ENCODE assay signal across 37 mouse cellular contexts in the genomic region with DNA sequence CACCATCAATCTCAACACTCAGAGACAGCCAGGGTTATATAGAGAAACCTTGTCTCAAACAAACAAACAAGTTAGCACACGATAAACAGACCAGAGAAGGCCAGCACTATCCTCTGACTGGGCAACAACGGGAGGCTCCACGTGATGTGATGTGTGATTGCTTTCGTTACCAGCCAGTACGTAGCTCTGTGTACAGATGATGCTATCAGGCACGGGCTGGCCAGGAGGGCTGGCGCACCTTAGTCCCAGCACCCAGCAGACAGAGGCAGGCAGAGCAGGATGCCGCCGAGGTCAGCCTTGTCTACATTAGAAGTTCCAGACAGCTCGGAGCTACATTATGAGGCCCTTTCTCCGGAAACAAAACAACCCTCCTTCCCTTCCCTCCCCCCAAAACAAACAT. TPM values are rescaled to one million over a fixed set of nuclear protein-coding genes. Genes with fewer than 3 reads are reported as not detected.
"Had no signal": no experiment of that assay in that cellular context is flagged by ENCODE, and none has a peak within 500 bp of the region (broad histone marks: within the 10 kb centered on the region; RNA-seq: fewer than 3 reads in every experiment).

No protein-coding gene starts in this region.

- H3K4me2 ChIP-seq: embryonic facial prominence, embryonic 12.5 days; embryonic facial prominence, embryonic 13.5 days; embryonic facial prominence, embryonic 15.5 days; forebrain, embryonic 12.5 days; forebrain, embryonic 13.5 days; forebrain, embryonic 15.5 days had no signal

- H3K27ac ChIP-seq: embryonic facial prominence, embryonic 10.5 days; embryonic facial prominence, embryonic 12.5 days; embryonic facial prominence, embryonic 13.5 days; embryonic facial prominence, embryonic 15.5 days; forebrain, embryonic 10.5 days; forebrain, embryonic 13.5 days; forebrain, embryonic 15.5 days; gastrocnemius, adult 2 months; heart, adult 2 months had no signal

- H3K27me3 ChIP-seq: embryonic facial prominence, embryonic 15.5 days; forebrain, embryonic 12.5 days; forebrain, embryonic 13.5 days; forebrain, embryonic 15.5 days had no signal

- ATAC-seq: forebrain, embryonic 13.5 days; forebrain, embryonic 14.5 days; forebrain, embryonic 15.5 days; forebrain, embryonic 16.5 days; forebrain, postnatal 0 days had no signal

- H3K4me3 ChIP-seq: embryonic facial prominence, embryonic 10.5 days; embryonic facial prominence, embryonic 12.5 days; embryonic facial prominence, embryonic 13.5 days; embryonic facial prominence, embryonic 15.5 days; erythroblast, embryonic 14.5 days; forebrain, embryonic 10.5 days; forebrain, embryonic 12.5 days; forebrain, embryonic 13.5 days; forebrain, embryonic 15.5 days; gastrocnemius, adult 2 months; heart, adult 2 months had no signal

- H3K9ac ChIP-seq: embryonic facial prominence, embryonic 12.5 days; embryonic facial prominence, embryonic 13.5 days; embryonic facial prominence, embryonic 15.5 days; forebrain, embryonic 12.5 days; forebrain, embryonic 13.5 days; forebrain, embryonic 15.5 days; forebrain, postnatal 0 days had no signal

- DNase-seq: cerebellum, adult 8-10 months; cerebellum, adult 9-10 months; cerebellum, adult 9-11 months; cerebellum, postnatal 10 days; cerebellum, postnatal 14 days; cerebellum, postnatal 25 days; embryo, embryonic 11 days; forebrain, postnatal 0 days; gastrocnemius, adult 2 months; gastrocnemius, postnatal 10 days; gastrocnemius, postnatal 14 days; gastrocnemius, postnatal 25 days; heart, adult 11 months; heart, adult 18-20 months; heart, adult 2 months had no signal

- H3K9me3 ChIP-seq: embryonic facial prominence, embryonic 10.5 days; embryonic facial prominence, embryonic 12.5 days; embryonic facial prominence, embryonic 13.5 days; embryonic facial prominence, embryonic 15.5 days; forebrain, embryonic 10.5 days; forebrain, embryonic 12.5 days; forebrain, embryonic 13.5 days; forebrain, embryonic 15.5 days had no signal

RNA-seq across cellular contexts. Expression of a gene that starts 53.6 kb away (rescaled TPM):
- total RNA-seq: common myeloid progenitor, adult 5-6 weeks; forebrain, postnatal 0 days; gastrocnemius, adult 18-20 months; gastrocnemius, adult 2 months; gastrocnemius, adult 8-10 months; gastrocnemius, postnatal 10 days; gastrocnemius, postnatal 14 days; gastrocnemius, postnatal 25 days; gastrocnemius, postnatal 4 days; heart, adult 18-20 months; heart, adult 2 months; heart, adult 8-10 months had no signal
- polyA plus RNA-seq: embryonic facial prominence, embryonic 10.5 days; embryonic facial prominence, embryonic 11.5 days; embryonic facial prominence, embryonic 12.5 days; embryonic facial prominence, embryonic 14.5 days; embryonic facial prominence, embryonic 15.5 days; forebrain, embryonic 10.5 days; forebrain, embryonic 11.5 days; forebrain, embryonic 12.5 days; forebrain, embryonic 13.5 days; forebrain, embryonic 14.5 days; forebrain, embryonic 15.5 days; forebrain, embryonic 16.5 days; forebrain, postnatal 0 days; frontal cortex, adult 2 months; gonadal fat pad, adult 2 months; heart, adult 2 months had no signal

RNA-seq across cellular contexts. Expression of a gene that starts 58.6 kb away (rescaled TPM):
- total RNA-seq: common myeloid progenitor, adult 5-6 weeks; gastrocnemius, adult 18-20 months; gastrocnemius, adult 2 months; gastrocnemius, adult 8-10 months; gastrocnemius, postnatal 10 days; gastrocnemius, postnatal 14 days; gastrocnemius, postnatal 25 days; gastrocnemius, postnatal 4 days; granulocyte monocyte progenitor cell, adult 5-6 weeks; heart, adult 18-20 months; heart, adult 2 months; heart, adult 8-10 months had no signal
- polyA plus RNA-seq: erythroblast, embryonic 14.5 days; gonadal fat pad, adult 2 months; heart, adult 2 months had no signal
